Mouse (Mus musculus) retina, postnatal 1 day (tissue): ENCODE measurements around the gene Tc2n.
"Not testable (repeated sequence)": the region's sequence is repeated elsewhere in the genome, so short reads cannot be mapped to it uniquely, and the experiment has no call there.

Experiments
- DNase-seq: peaks from one replicate; pipeline ENCODE4 v3.0.0-alpha.2; 2012

Tc2n gene

DNA sequence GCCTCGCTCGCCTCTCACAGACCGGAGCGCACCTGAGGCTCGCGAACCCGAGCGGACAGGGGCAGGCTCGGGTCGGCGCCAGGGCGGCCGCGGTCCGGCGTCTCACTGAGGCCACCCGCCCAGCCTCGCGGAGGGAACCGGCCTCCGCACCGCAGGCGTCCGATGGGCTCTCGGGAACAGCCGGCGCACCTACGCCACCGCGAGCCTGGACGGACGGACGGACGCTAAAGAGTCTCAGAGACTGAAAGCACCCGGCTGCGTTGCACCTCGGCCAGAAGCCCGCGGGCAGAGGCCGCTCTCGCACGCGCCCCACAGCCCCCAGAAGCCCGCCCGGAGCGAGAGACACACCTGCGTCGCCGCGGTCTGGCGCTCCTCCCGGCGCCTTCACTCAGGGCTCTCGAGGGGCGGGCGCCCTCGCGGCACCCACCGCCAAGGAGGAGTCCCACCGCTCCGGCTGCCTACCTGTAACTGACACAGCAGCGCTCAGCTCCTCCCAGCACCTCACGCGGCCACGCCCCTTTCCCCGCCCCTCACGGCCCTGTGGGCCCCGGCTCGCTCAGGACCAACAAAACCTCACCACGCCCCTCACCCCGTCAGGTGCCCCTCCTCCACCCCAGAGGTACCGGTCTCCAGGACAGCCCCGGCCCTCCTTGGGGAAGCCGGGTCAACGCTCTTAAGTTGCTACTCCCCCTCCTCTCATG, at the start of gene Tc2n:
TSS of gene Tc2n (minus strand) at position 470 of the 701 bp plus-strand sequence.
- peak; percentile 71 for DNase-seq

DNA sequence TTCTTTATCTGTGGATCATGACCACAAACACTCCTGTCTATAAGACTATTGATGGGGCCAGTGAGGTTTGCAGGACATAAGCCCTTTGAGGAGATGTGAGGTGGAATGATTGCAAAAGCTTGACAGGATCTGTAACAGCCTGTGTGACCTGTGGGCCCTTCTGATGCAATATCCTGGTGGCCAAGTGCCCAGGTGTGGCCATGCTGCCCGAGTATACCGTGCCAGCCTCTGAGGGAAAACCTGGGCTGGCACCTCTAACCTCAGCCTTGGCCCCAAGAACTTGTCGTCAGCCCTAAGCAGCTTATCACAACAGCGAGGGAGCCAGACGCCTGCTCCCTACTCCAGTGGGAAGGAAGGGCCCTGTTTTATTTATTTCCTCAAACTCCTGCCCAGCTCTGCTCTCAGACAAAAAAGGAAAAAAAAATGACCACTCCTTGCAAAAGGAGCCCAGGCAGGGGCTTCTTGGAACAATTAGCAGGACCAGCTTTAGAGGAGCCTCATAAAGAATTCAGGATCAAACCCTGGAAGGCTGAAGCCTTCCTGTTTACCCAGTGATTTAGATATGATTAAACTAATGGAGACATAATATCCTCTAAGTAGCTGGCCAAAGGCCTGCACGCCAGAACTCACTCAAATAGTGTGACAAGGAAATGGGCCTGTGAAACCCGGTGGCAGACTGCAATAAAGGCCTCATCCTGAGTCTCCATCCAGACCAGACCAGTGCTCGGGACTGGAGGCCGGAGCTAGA, 49.2 kb upstream of the Tc2n start:
- no peak for DNase-seq

DNA sequence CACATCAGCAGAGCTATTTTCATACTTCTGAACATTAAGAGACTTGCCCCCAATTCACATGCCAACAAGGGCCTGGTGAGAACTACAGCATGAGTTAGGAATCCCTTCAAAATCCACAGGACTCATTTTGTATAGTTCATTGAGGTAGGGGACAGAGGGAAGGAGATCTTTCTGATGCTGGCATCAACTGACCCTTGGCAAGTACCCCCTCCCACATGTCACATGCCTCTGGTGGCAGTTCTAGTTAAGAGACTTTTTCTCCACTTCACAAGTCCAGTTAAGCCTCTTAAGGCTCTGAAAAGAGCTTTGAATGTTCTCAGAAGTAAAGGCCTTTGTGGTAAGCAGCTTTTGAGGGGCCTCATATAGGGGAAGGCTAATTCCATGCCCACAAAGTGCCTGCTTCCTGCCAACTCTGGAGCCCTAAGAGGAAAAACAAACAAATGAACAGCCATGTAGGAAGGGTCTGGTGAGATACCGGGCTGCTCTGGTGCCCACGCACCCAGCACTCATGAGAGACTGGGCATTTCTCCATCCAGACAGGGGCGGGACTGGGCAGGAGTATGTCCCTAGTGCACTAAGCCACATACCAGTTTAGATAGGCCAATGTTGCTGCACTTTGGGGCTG, 48.0 kb upstream of the Tc2n start:
- peak; percentile 72 for DNase-seq

DNA sequence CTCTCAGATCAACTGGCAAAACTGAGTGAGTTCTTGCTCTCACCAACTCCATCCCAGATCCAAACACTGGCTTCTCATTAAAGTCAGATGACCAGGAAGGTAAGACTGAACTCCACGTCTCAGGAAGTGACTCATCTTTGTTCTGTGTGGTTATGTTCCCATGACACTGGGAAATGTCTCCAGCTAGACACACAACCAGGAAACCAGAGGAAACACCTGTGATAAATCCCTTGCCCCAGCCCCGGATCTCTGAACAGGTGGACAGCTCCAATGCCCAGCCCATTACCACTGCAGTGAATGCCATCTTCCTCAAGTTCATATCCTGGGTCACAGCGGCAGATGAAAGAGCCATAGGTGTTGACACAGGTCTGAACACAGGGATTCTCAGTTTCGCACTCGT, 46.5 kb upstream of the Tc2n start:
- DNase-seq: no peak

DNA sequence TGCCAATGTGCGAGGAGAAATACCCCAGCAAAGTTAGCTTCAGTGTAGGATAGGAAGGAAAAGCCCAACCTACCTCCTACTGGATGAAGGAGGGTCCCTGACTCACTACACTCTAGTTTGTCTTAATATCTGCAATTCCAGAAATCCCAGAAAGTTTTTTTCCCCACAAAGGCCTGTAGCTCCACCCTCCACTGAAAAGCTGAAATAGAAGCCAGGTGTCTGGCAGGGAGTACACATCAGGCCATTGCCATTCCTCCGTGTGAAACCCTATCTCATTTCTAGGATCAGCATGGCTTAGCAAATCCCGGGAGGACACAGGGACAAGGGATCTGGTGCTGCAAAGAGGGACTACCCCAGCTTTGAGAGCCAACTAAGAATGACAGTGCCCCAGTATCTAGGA, 44.7 kb upstream of the Tc2n start:
- DNase-seq: no peak

DNA sequence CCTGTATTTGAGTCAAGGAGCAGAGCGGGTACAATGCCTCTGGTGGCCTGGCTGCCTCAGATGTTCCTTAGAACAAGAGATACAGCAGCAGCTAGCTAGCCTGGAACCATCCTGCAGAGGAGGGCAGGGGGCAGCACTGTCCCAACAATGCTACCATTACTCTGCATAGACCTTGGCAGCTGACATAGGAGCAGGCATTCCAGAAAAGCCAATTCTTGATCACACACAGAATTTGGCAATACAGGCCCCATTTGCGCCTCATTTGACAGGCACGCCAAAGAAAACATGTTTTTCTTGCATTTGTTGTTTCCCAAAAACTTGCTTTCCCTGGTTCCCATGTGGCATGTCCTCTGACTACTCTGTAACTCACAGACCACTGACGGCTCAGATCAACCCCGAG, 43.7 kb upstream of the Tc2n start:
- no peak for DNase-seq

DNA sequence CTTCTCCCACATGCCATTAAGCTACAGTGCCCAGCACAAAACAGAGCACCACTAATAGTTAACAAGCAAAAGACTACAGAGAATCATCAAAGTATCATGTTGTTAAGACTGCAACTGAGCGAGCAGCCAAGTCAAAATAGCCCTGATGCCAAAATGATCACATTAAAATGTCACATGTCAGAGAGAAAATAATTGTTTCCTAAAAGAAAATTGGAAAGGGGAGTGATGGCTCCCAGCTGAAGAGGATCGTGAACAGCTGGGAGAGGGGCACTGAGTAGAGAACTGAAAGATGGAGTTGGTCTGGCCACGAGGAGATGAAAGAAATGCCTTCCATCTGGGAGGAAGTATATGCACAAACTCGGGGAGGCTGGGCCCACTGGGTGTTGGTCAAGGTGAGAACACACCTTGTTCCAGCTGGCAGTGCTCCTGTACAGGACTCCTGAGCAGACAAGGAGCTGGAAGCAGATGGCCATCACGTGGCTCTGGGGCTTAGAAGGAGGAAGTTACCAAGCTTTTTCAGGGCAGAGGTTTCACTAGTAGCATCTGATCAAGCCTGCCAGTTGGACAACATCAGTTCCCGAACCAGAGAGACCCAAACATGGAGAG, 41.2 kb upstream of the Tc2n start:
- no peak for DNase-seq

DNA sequence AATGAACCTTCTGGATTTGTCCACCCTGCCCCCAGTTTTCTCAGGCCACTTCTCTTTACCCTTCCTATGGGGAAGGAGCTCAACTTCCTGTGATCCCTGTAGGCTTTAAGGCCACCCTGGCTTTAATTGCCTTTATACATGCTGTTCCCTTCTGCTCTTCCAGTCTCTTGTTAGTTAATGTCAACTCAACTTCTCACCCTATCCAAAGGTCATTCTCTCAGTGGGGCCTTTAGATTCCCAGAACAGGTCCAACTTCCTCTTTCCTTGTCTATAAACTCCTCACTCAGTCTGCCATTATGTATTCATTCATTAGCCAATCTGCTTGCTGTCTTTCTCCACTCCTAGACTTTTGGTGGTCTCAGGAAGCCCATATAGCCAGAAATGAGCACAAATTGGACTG, 40.4 kb upstream of the Tc2n start:
- no peak for DNase-seq

DNA sequence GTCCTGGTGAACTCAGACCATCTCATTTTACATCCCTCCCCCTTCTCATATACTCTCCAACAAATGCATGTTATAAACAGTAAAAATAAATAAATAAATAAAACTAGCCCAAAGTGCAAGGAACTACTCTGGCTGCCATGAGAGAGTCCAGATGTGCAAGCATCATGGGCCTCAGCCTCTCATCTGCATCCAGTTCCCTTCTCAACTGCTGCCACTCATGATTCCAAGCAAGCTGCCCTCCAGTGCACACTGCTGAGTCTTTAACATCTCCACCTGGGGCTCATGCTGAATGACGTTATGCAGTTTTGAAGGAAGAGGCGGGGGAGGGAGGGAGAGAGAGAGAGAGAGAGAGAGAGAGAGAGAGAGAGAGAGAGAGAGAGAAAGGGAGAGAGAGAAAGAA, 24.1 kb upstream of the Tc2n start:
- no peak for DNase-seq

DNA sequence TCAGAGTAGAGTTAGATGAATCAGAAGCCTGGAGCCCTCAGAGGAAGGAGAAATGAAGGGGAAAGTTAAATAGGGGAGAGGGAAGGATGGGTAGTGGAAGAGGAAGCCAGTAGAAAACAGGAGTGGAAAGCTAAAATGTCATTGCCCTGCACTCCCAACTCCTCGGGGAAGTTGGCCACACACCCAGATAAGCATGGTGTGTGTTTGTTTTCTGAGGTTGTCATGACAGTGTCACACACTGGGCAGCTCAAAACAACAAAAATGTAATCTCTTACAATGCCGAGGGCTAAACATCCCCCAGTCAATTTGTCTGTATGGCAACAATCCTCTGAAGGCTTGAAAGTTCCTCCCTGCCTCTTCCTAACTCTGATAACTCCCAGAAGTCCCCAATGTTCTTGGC, 22.2 kb upstream of the Tc2n start:
- no peak for DNase-seq

DNA sequence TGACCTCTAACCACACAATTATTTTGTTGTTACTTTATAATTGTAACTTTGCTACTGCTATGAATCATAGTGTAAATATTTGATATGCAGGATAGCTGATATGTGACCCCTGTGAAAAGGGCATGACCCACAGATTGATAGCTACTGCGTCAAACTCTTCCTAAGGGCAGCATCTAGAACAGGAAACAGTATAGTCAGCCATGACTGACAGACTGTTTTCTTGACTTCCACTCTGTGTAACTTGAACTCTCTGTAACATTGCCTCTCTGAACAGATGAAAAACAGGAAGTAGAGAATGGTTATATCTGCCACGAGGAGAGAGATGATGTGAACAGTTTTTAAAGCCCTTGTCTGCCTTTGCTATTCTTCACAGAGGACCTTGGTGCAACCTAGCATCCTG, 21.7 kb upstream of the Tc2n start:
- DNase-seq: no peak

DNA sequence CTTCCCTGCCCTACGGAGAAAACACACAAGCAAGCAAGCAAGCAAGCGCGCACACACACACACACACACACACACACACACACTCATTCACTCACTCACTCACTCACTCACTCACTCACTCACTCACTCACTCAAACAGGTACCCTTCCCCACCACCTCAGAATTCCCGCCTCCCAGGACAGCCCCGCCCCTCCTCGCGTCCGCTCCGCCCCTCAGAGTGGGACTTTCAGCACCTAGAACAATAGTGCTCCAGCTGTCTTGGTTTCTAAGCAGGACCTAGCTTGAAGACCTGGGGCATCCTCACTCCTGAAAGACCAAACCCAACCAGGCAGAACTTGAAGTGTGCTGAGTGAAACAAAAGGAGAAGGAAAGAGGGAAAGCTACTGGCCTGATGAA, 430 bp upstream of the Tc2n start:
- DNase-seq: peak; percentile 61

DNA sequence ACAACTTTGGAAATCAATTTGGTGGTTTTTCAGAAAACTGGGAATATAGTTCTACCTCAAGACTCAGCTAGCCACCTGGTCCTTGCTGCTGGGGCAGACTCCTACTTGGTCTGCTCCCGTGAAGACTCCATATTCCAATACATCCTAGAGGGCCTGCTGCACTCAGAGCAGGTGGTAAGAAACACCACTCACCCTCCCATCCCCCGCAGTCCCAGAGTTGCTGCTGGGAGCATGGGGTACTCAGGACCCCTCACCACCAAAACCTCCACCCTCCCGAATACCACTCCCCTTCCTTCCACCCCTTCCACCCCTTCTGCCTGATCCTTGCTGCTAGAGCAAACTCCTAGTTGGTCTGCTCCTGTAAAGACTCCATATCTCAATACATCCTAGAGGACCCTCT, 19.1 kb downstream of the Tc2n start:
- no peak for DNase-seq

DNA sequence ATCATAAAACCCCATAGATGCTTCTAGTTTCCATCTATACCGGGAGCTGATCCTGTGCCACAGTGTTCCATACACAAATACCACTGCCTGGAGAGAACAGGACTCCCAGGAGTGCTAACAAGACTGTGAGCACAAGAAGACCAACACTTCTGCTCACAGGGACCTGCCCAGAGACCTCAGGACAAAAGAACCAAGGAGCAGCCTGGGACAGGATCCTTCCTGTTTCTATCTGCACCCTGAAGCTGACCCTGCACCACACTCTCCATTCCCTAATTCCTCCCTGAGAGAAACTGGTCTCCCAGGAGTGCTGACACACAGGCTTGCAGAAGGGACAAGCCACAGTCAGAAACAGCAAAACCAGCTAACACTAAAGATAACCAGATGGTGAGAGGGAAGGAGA, 21.8 kb downstream of the Tc2n start:
- DNase-seq: no peak

DNA sequence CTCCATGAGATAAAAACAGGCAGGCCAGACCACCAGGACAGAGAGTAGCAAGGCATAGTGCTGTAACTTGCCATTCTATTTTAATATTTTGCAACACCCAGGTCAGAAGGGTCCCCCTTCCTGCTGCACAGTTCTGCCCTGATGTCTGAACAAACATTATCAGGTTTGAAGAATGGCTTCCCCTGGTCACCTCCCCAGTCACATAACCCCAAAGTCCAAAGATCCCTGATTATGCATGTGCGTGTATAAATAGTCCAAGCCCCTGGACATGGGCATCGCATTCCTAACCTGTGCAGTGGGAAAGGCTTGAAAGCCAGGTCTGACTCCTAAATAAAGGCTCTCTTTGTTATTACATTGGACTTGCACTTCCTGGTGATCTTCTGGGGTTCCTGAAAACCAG, 37.8 kb downstream of the Tc2n start:
- DNase-seq: no peak

DNA sequence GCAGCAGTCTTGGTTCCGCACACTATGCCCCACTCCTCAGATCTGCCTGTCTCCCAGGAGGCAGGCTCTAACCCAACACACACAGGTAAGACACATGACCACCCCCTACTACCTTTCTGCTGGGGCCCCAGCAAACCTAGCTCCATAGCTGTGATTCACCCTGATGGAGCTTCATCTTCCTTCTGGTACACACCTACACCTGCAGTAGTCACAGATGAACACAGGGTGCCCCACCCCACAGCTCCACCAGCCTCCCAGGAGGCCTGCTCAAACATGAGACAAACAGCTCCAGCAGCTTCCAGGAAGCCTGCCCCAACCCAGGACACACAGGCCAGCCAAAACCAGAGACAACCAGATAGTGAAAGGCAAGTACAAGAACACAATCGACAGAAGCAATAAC, 50.8 kb downstream of the Tc2n start:
- no peak for DNase-seq

DNA sequence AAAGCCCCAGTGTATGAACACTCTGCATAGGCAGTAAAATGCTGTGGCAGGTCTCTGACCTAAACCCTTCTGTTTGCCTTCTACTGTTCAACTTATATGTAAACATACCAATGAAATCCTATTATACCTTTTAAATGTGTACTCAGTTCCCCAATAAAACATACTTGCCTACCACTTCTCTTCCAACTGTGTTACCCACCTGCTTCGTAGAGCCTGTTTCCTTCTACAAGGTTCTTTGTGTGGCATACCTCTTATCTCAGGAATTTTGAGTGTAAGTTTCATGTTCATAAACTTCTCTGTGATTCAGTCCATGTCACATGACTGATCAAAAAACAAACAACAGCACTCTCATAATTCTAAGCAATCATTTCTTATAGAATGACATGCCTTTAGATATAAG, 85.2 kb downstream of the Tc2n start:
- no peak for DNase-seq

DNA sequence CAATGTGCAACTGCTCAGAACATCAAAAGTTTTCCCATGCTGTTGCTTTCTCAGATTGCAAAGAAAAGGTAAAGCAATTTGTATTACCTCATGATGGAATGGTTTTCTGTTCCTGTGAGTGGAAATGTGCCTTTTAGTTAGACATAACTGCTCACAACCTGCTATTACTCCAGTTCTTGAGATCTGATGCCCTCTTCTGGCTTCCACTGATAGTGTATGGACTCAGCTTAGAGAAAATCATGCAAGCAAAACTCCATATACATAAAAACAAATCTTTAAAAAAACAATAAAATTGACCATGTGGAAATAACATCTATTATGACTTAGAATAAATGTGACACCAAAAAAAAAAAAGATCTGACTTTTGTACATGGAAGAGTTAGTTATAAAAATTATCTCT, 111.7 kb downstream of the Tc2n start:
- not testable (repeated sequence) for DNase-seq
